Mouse (Mus musculus) neutrophil, adult 5-6 weeks (primary cell): ENCODE data around the gene Ccdc190. TPM values are rescaled to one million over a fixed set of nuclear protein-coding genes. Genes with fewer than 3 reads are reported as not detected.

Source experiments
- total RNA-seq: library from RNA; stranded (forward); fragments of 200-1000 nt; gene quantifications from 2 replicates; pipeline ENCODE4 v1.2.3, GENCODE M21; 2017

Gene Ccdc190
- total RNA-seq, 1 experiment from 2014 or later, result not detected

Other genes starting within 250 kb of the Ccdc190 start
- not detected in 2 replicates for gene Rgs4, start 181.0 kb upstream of the Ccdc190 start, total RNA-seq
- 3.4 and 4.3 TPM in 2 replicates for gene Hsd17b7, start 40.6 kb downstream of the Ccdc190 start, total RNA-seq
- gene Ddr2, start 182.1 kb downstream of the Ccdc190 start, total RNA-seq, result not detected in 2 replicates
- gene Uap1, start 246.3 kb downstream of the Ccdc190 start, total RNA-seq, result 44.3 and 62.6 TPM in 2 replicates